Mouse (Mus musculus) cerebellum, postnatal 4 days (tissue): ENCODE results near the gene Pip4k2a.
"Not testable (repeated sequence)": the region's sequence is repeated elsewhere in the genome, so short reads cannot be mapped to it uniquely, and the experiment has no call there.

Experiments used
- DNase-seq, 2 experiments: peaks; one replicate each; pipeline ENCODE4 v3.0.0; 2022; ENCODE audit warnings: low spot score in 2 of 2, mixed read lengths in 1 of 2

Pip4k2a gene

GRCm38 (mm10) chr2:18897742-18898256 lies 100.1 kb downstream of the Pip4k2a start:
- DNase-seq = no peak

GRCm38 (mm10) chr2:18896015-18896414 lies 101.9 kb downstream of the Pip4k2a start:
- no peak for DNase-seq

- not testable (repeated sequence) for DNase-seq
Measured at GRCm38 (mm10) chr2:18893336-18893735, 104.6 kb downstream of the Pip4k2a start.

- no peak for DNase-seq
Measured at GRCm38 (mm10) chr2:18891991-18892537, 105.9 kb downstream of the Pip4k2a start.

- no peak for DNase-seq
Measured at GRCm38 (mm10) chr2:18890227-18891001, 107.5 kb downstream of the Pip4k2a start.

- DNase-seq = no peak
Measured at GRCm38 (mm10) chr2:18884277-18884676, 113.6 kb downstream of the Pip4k2a start.

- no peak for DNase-seq
Measured at GRCm38 (mm10) chr2:18874626-18875025, 123.3 kb downstream of the Pip4k2a start.

- no peak for DNase-seq
Measured at GRCm38 (mm10) chr2:18874063-18874462, 123.9 kb downstream of the Pip4k2a start.

- DNase-seq = no peak
Measured at GRCm38 (mm10) chr2:18873440-18873839, 124.5 kb downstream of the Pip4k2a start.

- DNase-seq = peak in 1 of 2 experiments; percentile 56
Measured at GRCm38 (mm10) chr2:18872797-18873196, 125.1 kb downstream of the Pip4k2a start.

GRCm38 (mm10) chr2:18871087-18871486 lies 126.8 kb downstream of the Pip4k2a start:
- no peak for DNase-seq

GRCm38 (mm10) chr2:18867069-18867468 lies 130.9 kb downstream of the Pip4k2a start:
- no peak for DNase-seq

- no peak for DNase-seq
Measured at GRCm38 (mm10) chr2:18864719-18865118, 133.2 kb downstream of the Pip4k2a start.

GRCm38 (mm10) chr2:18861607-18862158 lies 136.2 kb downstream of the Pip4k2a start:
- DNase-seq = no peak

GRCm38 (mm10) chr2:18860686-18861085 lies 137.2 kb downstream of the Pip4k2a start:
- DNase-seq = peak in 1 of 2 experiments; percentile 52

- DNase-seq = no peak
Measured at GRCm38 (mm10) chr2:18857952-18858351, 140.0 kb downstream of the Pip4k2a start.

- no peak for DNase-seq
Measured at GRCm38 (mm10) chr2:18856461-18856860, 141.5 kb downstream of the Pip4k2a start.

GRCm38 (mm10) chr2:18855246-18855645 lies 142.7 kb downstream of the Pip4k2a start:
- DNase-seq = no peak

GRCm38 (mm10) chr2:18853345-18853744 lies 144.6 kb downstream of the Pip4k2a start:
- DNase-seq = no peak

- no peak for DNase-seq
Measured at GRCm38 (mm10) chr2:18850657-18851056, 147.3 kb downstream of the Pip4k2a start.

GRCm38 (mm10) chr2:18848074-18848629 lies 149.8 kb downstream of the Pip4k2a start:
- no peak for DNase-seq

- no peak for DNase-seq
Measured at GRCm38 (mm10) chr2:18842527-18842926, 155.4 kb downstream of the Pip4k2a start.
